Mouse (Mus musculus) brain, adult 10 weeks (tissue): Measurements from ENCODE around the gene Adamts16. TPM values are rescaled to one million over a fixed set of nuclear protein-coding genes. Genes with fewer than 3 reads are reported as not detected.

Source experiments
- polyA plus RNA-seq: library from polyadenylated mRNA; stranded (reverse); fragments of 350-450 nt; fragmentation: Illumina TruSeq; extraction: RNeasy Lipid Tissue Mini Kit (QIAGEN cat#74804); gene quantifications from one replicate; pipeline ENCODE4 v1.2.3, GENCODE M21; 2015; ENCODE audit warnings: low read depth, low replicate concordance

Gene Adamts16
- polyA plus RNA-seq = 2.1 TPM

DNA sequence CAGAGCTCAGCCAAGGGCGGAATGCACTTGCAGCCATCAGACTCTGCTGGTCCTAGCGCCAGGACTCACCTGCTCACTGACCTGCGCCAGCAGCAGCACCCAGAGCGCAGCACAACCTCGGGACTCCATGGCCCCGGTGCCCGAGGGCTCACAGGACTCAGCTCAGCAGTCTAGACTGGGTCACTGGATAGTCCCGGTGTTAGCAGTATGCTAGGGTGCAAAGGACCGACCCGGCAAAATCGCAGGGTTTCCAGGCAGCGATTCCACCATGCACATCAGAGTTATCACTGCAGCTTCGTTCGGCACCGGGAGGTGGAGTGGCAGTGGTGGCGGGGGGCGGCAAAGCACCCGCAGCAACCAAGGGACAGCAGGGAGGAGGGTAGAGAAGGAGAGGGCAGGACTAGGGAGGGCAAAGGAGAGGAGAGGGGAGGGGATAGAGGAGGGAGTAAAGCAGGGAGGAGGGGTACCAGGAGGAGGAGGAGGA, at the start of gene Adamts16:
Gene Adamts16, minus strand, starts transcription at position 391 of the 484 bp plus-strand sequence.

Other genes with a start within 250 kb of the Adamts16 start
- 52.9 TPM for gene Ice1, start 204.2 kb downstream of the Adamts16 start, polyA plus RNA-seq